Mouse (Mus musculus) limb, embryonic 11.5 days (tissue): ENCODE measurements around the gene C1ql4. TPM values are rescaled to one million over a fixed set of nuclear protein-coding genes. Genes with fewer than 3 reads are reported as not detected.

ENCODE experiments used
- ATAC-seq: fragments of 200-750 bp; cut with Nextera tagmentation; 2 replicates; pipeline ENCODE4 v1.8.0; 2017; ENCODE audit warnings: low read depth; ENCODE audit not compliant: insufficient number of reproducible peaks, low FRiP score, low TSS enrichment
- DNase-seq: peaks from one replicate; pipeline ENCODE4 v3.0.0-alpha.2; 2015; ENCODE audit warnings: low spot score
- H3K27ac ChIP-seq: fragments of 300-500 bp; sonication (generic); replicated peaks from 2 replicates; pipeline ENCODE4 v1.5.1; 2014; ENCODE audit warnings: low read depth, mild to moderate bottlenecking, low read length
- H3K27me3 ChIP-seq: fragments of 300-500 bp; sonication (generic); 2 replicates; pipeline ENCODE4 v1.6.1; 2014; ENCODE audit warnings: mild to moderate bottlenecking, low read length, mixed read lengths; ENCODE audit not compliant: control insufficient read depth, insufficient read depth
- H3K36me3 ChIP-seq: fragments of 300-500 bp; sonication (generic); 2 replicates; pipeline ENCODE4 v1.6.1; 2014; ENCODE audit warnings: mild to moderate bottlenecking, low read length, moderate library complexity, mixed read lengths; ENCODE audit not compliant: control insufficient read depth, insufficient read depth
- H3K4me1 ChIP-seq: fragments of 300-500 bp; sonication (generic); 2 replicates; pipeline ENCODE4 v1.6.1; 2014; ENCODE audit warnings: low read length, mixed read lengths; ENCODE audit not compliant: control insufficient read depth, insufficient read depth
- H3K4me2 ChIP-seq: fragments of 300-500 bp; sonication (generic); 2 replicates; pipeline ENCODE4 v1.6.1; 2014; ENCODE audit warnings: low read depth, mild to moderate bottlenecking, moderate library complexity; ENCODE audit not compliant: severe bottlenecking
- H3K4me3 ChIP-seq: fragments of 300-500 bp; sonication (generic); 2 replicates; pipeline ENCODE4 v1.5.1; 2014; ENCODE audit warnings: low read depth, low read length
- H3K9ac ChIP-seq: fragments of 300-500 bp; sonication (generic); 2 replicates; pipeline ENCODE4 v1.6.1; 2014; ENCODE audit warnings: mild to moderate bottlenecking, low read length
- H3K9me3 ChIP-seq: fragments of 300-500 bp; sonication (generic); 2 replicates; pipeline ENCODE4 v1.6.1; 2016; ENCODE audit warnings: low read length; ENCODE audit not compliant: control insufficient read depth
- WGBS: fragments of 180-500 bp; shearing (Covaris S2); extraction: QIAGEN DNeasy Blood & Tissue Kit; methylation state at CpG from one replicate; pipeline ENCODE4 v1.1.7; 2014; 5-methylcytosine and 5-hydroxymethylcytosine counted together
- polyA plus RNA-seq: library from polyadenylated mRNA; unstranded; fragments of >200 nt; fragmentation: Nextera tagmentation; extraction: Ambion mirVana; gene quantifications from 2 replicates; pipeline ENCODE4 v1.2.1, GENCODE M21; 2014

C1ql4 gene
- polyA plus RNA-seq, 1 experiment from 2014 or later, result not detected

- Histone ChIP-seq H3K27me3 (no peaks in the 10 kb centered on the region), H3K36me3 (no peaks in the 10 kb centered on the region), H3K4me2 (no peak overlapping the region), H3K4me3 (no peak overlapping the region), H3K27ac (no peak overlapping the region), H3K9ac (no peak overlapping the region), H3K4me1 (no peaks in the 10 kb centered on the region), H3K9me3 (no peaks in the 10 kb centered on the region)
- no peak for DNase-seq
- 73% methylated on average over 2 of the region's 2 CpGs for WGBS
- no peak for ATAC-seq
These were observed 35.0 kb upstream of the C1ql4 start for GRCm38 (mm10) chr15:99122642-99123041.

- H3K27me3 ChIP-seq, result no peaks in the 10 kb centered on the region
- no peak overlapping the region for H3K27ac ChIP-seq
- H3K9ac ChIP-seq, result no peak overlapping the region
- no peaks in the 10 kb centered on the region for H3K9me3 ChIP-seq
- H3K4me2 ChIP-seq, result no peak overlapping the region
- no peaks in the 10 kb centered on the region for H3K4me1 ChIP-seq
- no peak for DNase-seq
- WGBS, result 16% methylated on average over 11 of the region's 11 CpGs
- ATAC-seq, result no peak
- H3K4me3 ChIP-seq, result no peak overlapping the region
- no peaks in the 10 kb centered on the region for H3K36me3 ChIP-seq
These were observed 33.2 kb upstream of the C1ql4 start for GRCm38 (mm10) chr15:99120814-99121213.

- H3K27ac ChIP-seq, result no peak overlapping the region
- WGBS, result 53% methylated on average over 11 of the region's 11 CpGs
These were observed 28.9 kb upstream of the C1ql4 start for GRCm38 (mm10) chr15:99116539-99116938.

DNA sequence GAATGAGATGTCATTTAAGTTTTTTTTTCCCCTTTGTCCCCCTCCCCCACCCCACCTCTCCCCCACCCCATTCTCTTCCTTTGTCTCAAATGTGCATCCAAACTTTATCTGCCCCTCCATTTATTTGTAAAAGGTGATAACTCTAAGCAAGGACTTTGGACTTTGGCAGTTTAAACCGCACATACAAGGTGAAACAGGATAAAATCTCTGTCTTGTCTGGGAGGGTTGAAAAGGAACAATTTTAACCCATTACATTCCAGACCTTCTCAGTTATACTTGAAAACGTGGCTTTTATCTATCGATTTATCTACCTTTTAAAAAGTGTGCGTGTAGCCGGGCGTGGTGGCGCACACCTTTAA is 27.4 kb upstream of the C1ql4 start:
- DNase-seq, result no peak
- WGBS, result 90% methylated on average over 7 of the region's 7 CpGs
- no peak for ATAC-seq
- no peak overlapping the region for H3K27ac ChIP-seq
- H3K4me2 ChIP-seq, result no peak overlapping the region
- H3K4me1 ChIP-seq, result no peaks in the 10 kb centered on the region
- no peaks in the 10 kb centered on the region for H3K9me3 ChIP-seq
- H3K27me3 ChIP-seq, result no peaks in the 10 kb centered on the region
- no peaks in the 10 kb centered on the region for H3K36me3 ChIP-seq
- H3K9ac ChIP-seq, result no peak overlapping the region
- H3K4me3 ChIP-seq, result no peak overlapping the region

More at GRCm38 (mm10) chr15:99116539-99116938, 28.9 kb upstream of the C1ql4 start:
- Histone ChIP-seq H3K4me3 (no peak overlapping the region), H3K9me3 (no peaks in the 10 kb centered on the region), H3K36me3 (no peaks in the 10 kb centered on the region), H3K4me1 (no peaks in the 10 kb centered on the region), H3K27me3 (no peaks in the 10 kb centered on the region), H3K9ac (no peak overlapping the region), H3K4me2 (no peak overlapping the region)
- no peak for ATAC-seq
- no peak for DNase-seq

GRCm38 (mm10) chr15:99114312-99115064 is 26.9 kb upstream of the C1ql4 start:
- 59% methylated on average over 14 of the region's 14 CpGs for WGBS
- H3K27me3 ChIP-seq, result no peaks in the 10 kb centered on the region
- DNase-seq (no peak), ATAC-seq (no peak)
- H3K4me2 ChIP-seq, result no peak overlapping the region
- no peaks in the 10 kb centered on the region for H3K36me3 ChIP-seq
- no peaks in the 10 kb centered on the region for H3K9me3 ChIP-seq
- H3K9ac ChIP-seq, result no peak overlapping the region
- no peak overlapping the region for H3K27ac ChIP-seq
- H3K4me1 ChIP-seq, result no peaks in the 10 kb centered on the region
- H3K4me3 ChIP-seq, result no peak overlapping the region

DNA sequence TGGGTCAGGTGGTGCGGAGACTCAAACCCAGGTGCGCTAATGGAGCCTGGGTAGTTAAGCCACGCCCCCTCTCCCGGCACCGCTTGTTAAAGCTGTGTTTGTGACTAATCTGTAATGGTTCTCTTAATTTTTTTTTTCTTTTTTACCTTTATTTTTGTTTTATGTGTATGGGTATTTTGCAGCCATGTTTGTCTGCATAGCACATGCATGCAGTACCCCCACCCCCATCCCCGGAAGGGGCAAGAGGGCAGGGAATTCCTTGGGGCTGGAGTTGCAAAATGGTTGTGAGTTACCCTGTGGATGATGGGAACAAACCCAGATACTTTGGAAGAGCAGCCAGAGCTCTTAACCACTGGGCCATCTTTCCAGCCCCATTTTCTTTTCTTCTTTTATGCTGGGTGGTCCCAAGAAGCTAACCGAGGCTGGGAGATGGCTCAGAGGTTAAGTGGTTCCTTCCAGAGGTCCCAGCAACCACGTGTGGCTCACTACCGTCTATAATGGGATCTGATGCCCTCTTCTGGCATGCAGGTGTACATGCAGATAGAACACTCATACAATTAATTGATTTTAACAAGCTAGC is 25.9 kb upstream of the C1ql4 start:
- Histone ChIP-seq H3K4me2 (peak overlapping the region; percentile 1; the same call in 1 of the 2 replicates), H3K9ac (no peak overlapping the region), H3K9me3 (no peaks in the 10 kb centered on the region), H3K4me1 (no peaks in the 10 kb centered on the region), H3K27me3 (no peaks in the 10 kb centered on the region), H3K36me3 (no peaks in the 10 kb centered on the region), H3K4me3 (0 out of 2 replicates have a peak overlapping the region, but pooled peaks have one; percentile 6), H3K27ac (no peak overlapping the region)
- ATAC-seq, result no peak
- peak; percentile 55 for DNase-seq
- 7% methylated on average over 9 of the region's 9 CpGs for WGBS

GRCm38 (mm10) chr15:99112843-99113395 is 25.3 kb upstream of the C1ql4 start:
- Histone ChIP-seq H3K4me3 (no peak overlapping the region), H3K4me1 (no peaks in the 10 kb centered on the region), H3K9me3 (no peaks in the 10 kb centered on the region), H3K4me2 (no peak overlapping the region; the same call in 1 of the 2 replicates), H3K9ac (no peak overlapping the region), H3K27me3 (no peaks in the 10 kb centered on the region), H3K27ac (no peak overlapping the region), H3K36me3 (no peaks in the 10 kb centered on the region)
- ATAC-seq, result no peak
- 44% methylated on average over 11 of the region's 11 CpGs for WGBS
- no peak for DNase-seq

DNA sequence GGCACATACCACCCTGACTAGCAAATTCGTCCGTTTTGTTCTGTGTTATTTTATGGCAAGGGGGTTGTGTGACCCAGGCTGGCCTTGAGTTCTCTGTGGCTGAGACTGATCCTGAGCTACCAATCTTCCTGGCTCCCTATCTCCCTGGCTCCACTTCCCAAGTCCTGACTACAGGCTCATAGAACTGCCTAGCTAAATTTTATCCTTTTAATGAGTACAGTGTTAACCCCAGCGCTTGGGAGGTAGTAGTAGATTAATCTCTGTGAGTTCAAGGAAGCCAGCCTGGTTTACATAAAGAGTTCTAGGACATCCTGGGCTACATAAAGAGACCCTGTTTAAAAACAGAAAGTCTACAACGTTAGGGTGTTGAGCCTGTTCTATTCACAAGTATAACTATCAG is 24.2 kb upstream of the C1ql4 start:
- no peaks in the 10 kb centered on the region for H3K36me3 ChIP-seq
- no peak for ATAC-seq
- no peak overlapping the region for H3K4me2 ChIP-seq
- WGBS, result 54% methylated on average over 4 of the region's 4 CpGs
- H3K27me3 ChIP-seq, result no peaks in the 10 kb centered on the region
- H3K9ac ChIP-seq, result no peak overlapping the region
- no peak for DNase-seq
- no peaks in the 10 kb centered on the region for H3K9me3 ChIP-seq
- no peak overlapping the region for H3K27ac ChIP-seq
- H3K4me3 ChIP-seq, result no peak overlapping the region
- H3K4me1 ChIP-seq, result no peaks in the 10 kb centered on the region
